Mouse (Mus musculus) kidney, postnatal 0 days (tissue): ENCODE results near the gene Ccn1. TPM values are rescaled to one million over a fixed set of nuclear protein-coding genes. Genes with fewer than 3 reads are reported as not detected.
A peak's percentile ranks its signal among the peaks of the same experiment; 100 is the strongest.

ENCODE experiments used
- ATAC-seq: fragments of 200-750 bp; cut with Nextera tagmentation; replicated peaks from 2 replicates; pipeline ENCODE4 v1.8.0; 2017; ENCODE audit warnings: low read depth, moderate number of reproducible peaks, moderate TSS enrichment, moderate library complexity; ENCODE audit not compliant: low FRiP score
- DNase-seq: peaks from one replicate; pipeline ENCODE4 v3.0.0-alpha.2; 2016; ENCODE audit warnings: low spot score
- H3K27ac ChIP-seq: fragments of 300-500 bp; sonication (generic); 2 replicates; pipeline ENCODE4 v1.5.1; 2014; ENCODE audit warnings: mild to moderate bottlenecking
- H3K27me3 ChIP-seq: fragments of 300-500 bp; sonication (generic); 2 replicates; pipeline ENCODE4 v1.6.1; 2014; ENCODE audit warnings: low read length, mixed read lengths; ENCODE audit not compliant: insufficient read depth
- H3K36me3 ChIP-seq: fragments of 300-500 bp; sonication (generic); 2 replicates; pipeline ENCODE4 v1.6.1; 2014; ENCODE audit warnings: low read length, mixed read lengths; ENCODE audit not compliant: insufficient read depth
- H3K4me1 ChIP-seq: fragments of 300-500 bp; sonication (generic); replicated peaks from 2 replicates; pipeline ENCODE4 v1.6.1; 2014; ENCODE audit warnings: antibody characterized with exemption, low read length, mixed read lengths; ENCODE audit not compliant: insufficient read depth
- H3K4me2 ChIP-seq: fragments of 300-500 bp; sonication (generic); 2 replicates; pipeline ENCODE4 v1.6.1; 2014; ENCODE audit warnings: mild to moderate bottlenecking, low read length, moderate library complexity, mixed read lengths
- H3K4me3 ChIP-seq: fragments of 300-500 bp; sonication (generic); replicated peaks from 2 replicates; pipeline ENCODE4 v1.5.1; 2014; ENCODE audit warnings: low read depth, low read length
- H3K9ac ChIP-seq: fragments of 300-500 bp; sonication (generic); 2 replicates; pipeline ENCODE4 v1.6.1; 2014; ENCODE audit warnings: low read depth, low read length
- H3K9me3 ChIP-seq: fragments of 300-500 bp; sonication (generic); replicated peaks from 2 replicates; pipeline ENCODE4 v1.6.1; 2016; ENCODE audit warnings: low read length, inconsistent platforms, mixed read lengths
- CTCF ChIP-seq: IDR thresholded peaks from 2 replicates; pipeline ENCODE4 v1.5.1; 2016; ENCODE audit warnings: antibody characterized with exemption, low read depth, mild to moderate bottlenecking, moderate library complexity
- WGBS: fragments of 180-500 bp; shearing (Covaris S2); extraction: QIAGEN DNeasy Blood & Tissue Kit; methylation state at CpG from one replicate; pipeline ENCODE4 v1.1.7; 2014; 5-methylcytosine and 5-hydroxymethylcytosine counted together
- polyA plus RNA-seq: library from polyadenylated mRNA; unstranded; fragments of >200 nt; fragmentation: Nextera tagmentation; extraction: Ambion mirVana; gene quantifications from 2 replicates; pipeline ENCODE4 v1.2.1, GENCODE M21; 2015

Gene Ccn1
- polyA plus RNA-seq: 74.8 and 86.4 TPM in 2 replicates

DNA sequence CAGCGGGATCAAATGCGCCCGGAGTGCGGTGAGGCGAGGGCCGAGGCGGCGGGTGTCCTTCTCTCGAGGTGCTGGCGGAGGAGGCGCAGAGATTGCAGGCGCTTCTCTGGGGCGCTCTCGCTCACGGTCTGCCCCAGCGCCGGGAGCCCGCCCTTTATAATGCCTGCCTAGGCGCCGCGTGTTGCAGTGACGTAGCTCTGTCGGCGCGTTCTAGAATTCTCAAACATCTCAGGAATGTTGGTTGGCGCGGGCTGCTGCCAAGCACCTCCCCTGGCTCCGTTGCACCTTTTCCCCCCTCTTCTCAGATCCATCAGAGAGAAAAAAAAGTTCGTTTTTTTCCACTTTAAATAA is at the start of gene Ccn1:
Ccn1 (minus strand) TSS at position 130 of the 351 bp plus-strand sequence.
- H3K9me3 ChIP-seq: no peaks in the 10 kb centered on the region
- no peaks in the 10 kb centered on the region for H3K27me3 ChIP-seq
- H3K4me3 ChIP-seq: peak within 1 kb of the TSS; percentile 82
- ATAC-seq (peak; percentile 78), DNase-seq (peak; percentile 96)
- peak within 1 kb of the TSS; percentile 92 for H3K27ac ChIP-seq
- TF ChIP-seq CTCF: no peak
- H3K4me2 ChIP-seq: peak within 1 kb of the TSS; percentile 90
- H3K36me3 ChIP-seq: peaks cover 9% of the 10 kb centered on the region; the same call in 1 of the 2 replicates
- peak within 1 kb of the TSS; percentile 88 for H3K9ac ChIP-seq
- WGBS: 0% methylated on average over 29 of the region's 29 CpGs
- peaks cover 18% of the 10 kb centered on the region; the same call in 1 of the 2 replicates for H3K4me1 ChIP-seq

- Histone ChIP-seq H3K27ac (no peak overlapping the region), H3K9ac (no peak overlapping the region), H3K4me2 (no peak overlapping the region), H3K9me3 (no peaks in the 10 kb centered on the region), H3K4me3 (no peak overlapping the region), H3K27me3 (no peaks in the 10 kb centered on the region), H3K36me3 (no peaks in the 10 kb centered on the region), H3K4me1 (no peaks in the 10 kb centered on the region)
- WGBS: 73% methylated on average over 2 of the region's 2 CpGs
- no peak for ATAC-seq
- TF ChIP-seq CTCF: no peak
- no peak for DNase-seq
Measured at GRCm38 (mm10) chr3:145693361-145693760, 43.6 kb upstream of the Ccn1 start.

DNA sequence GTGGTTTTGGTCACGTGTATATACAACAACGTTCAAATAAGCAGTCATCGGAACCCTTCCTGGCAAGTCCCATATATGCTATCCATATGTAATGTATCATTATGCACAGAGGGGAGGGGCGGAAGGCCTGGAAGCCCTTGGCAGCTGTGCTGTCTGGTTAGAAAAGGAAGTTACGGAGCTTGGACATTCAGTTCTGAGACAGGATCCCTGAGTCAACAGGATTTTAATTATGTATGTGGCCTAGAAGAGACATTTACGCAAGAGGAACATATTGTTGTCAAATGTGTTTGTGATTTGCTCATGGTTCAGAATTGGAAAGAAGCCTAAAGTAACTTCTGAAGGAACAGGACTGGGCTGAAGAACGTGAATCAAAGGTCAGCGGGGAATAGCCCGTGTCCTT is 42.3 kb upstream of the Ccn1 start:
- Histone ChIP-seq H3K27ac (peak overlapping the region; percentile 50), H3K9ac (no peak overlapping the region), H3K4me3 (no peak overlapping the region), H3K36me3 (no peaks in the 10 kb centered on the region), H3K27me3 (no peaks in the 10 kb centered on the region), H3K4me2 (no peak overlapping the region), H3K4me1 (no peaks in the 10 kb centered on the region), H3K9me3 (no peaks in the 10 kb centered on the region)
- ATAC-seq: peak; percentile 62; the same call in 1 of the 2 replicates
- DNase-seq: peak; percentile 91
- no peak for TF ChIP-seq CTCF
- 52% methylated on average over 9 of the region's 9 CpGs for WGBS

- H3K9me3 ChIP-seq: no peaks in the 10 kb centered on the region
- H3K27ac ChIP-seq: no peak overlapping the region; the same call in 1 of the 2 replicates
- ATAC-seq: no peak
- no peaks in the 10 kb centered on the region for H3K36me3 ChIP-seq
- H3K9ac ChIP-seq: no peak overlapping the region
- 60% methylated on average over 7 of the region's 7 CpGs for WGBS
- TF ChIP-seq CTCF: no peak
- no peaks in the 10 kb centered on the region for H3K4me1 ChIP-seq
- H3K4me3 ChIP-seq: no peak overlapping the region
- H3K4me2 ChIP-seq: no peak overlapping the region
- no peaks in the 10 kb centered on the region for H3K27me3 ChIP-seq
- no peak for DNase-seq
Measured at GRCm38 (mm10) chr3:145691415-145691814, 41.6 kb upstream of the Ccn1 start.

GRCm38 (mm10) chr3:145689271-145689670 is 39.5 kb upstream of the Ccn1 start:
- no peaks in the 10 kb centered on the region for H3K9me3 ChIP-seq
- H3K4me2 ChIP-seq: no peak overlapping the region
- H3K4me3 ChIP-seq: no peak overlapping the region
- no peaks in the 10 kb centered on the region for H3K36me3 ChIP-seq
- H3K4me1 ChIP-seq: no peaks in the 10 kb centered on the region
- DNase-seq (no peak), ATAC-seq (no peak)
- 89% methylated on average over 9 of the region's 9 CpGs for WGBS
- no peaks in the 10 kb centered on the region for H3K27me3 ChIP-seq
- H3K9ac ChIP-seq: no peak overlapping the region
- no peak for TF ChIP-seq CTCF
- no peak overlapping the region for H3K27ac ChIP-seq

DNA sequence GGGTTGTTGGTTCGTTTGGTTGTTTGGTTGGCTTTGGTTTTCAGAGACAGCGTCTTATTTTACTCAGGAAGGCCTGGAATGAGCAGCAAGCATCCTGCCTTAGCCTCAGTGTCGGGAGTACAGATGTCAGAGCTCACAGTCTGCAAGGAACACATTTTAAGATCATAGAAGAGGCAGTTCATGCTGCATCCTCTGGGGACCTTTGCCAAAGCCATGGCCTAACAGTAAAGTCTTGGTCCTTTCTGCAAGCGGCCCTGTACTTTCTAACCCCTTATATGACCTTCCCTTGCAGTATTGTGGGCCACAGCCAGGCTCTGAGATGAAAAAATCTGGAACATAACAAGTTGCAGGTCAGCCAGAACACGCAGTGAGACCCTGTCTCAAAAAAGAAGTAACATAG is 38.1 kb upstream of the Ccn1 start:
- no peaks in the 10 kb centered on the region for H3K36me3 ChIP-seq
- peak; percentile 13; the same call in 1 of the 2 replicates for TF ChIP-seq CTCF
- ATAC-seq (no peak), DNase-seq (peak; percentile 70)
- H3K9me3 ChIP-seq: no peaks in the 10 kb centered on the region
- WGBS: 67% methylated on average over 5 of the region's 5 CpGs
- no peak overlapping the region for H3K27ac ChIP-seq
- no peaks in the 10 kb centered on the region for H3K4me1 ChIP-seq
- H3K27me3 ChIP-seq: no peaks in the 10 kb centered on the region
- no peak overlapping the region for H3K9ac ChIP-seq
- H3K4me2 ChIP-seq: no peak overlapping the region
- no peak overlapping the region for H3K4me3 ChIP-seq
